Mouse (Mus musculus) lung, postnatal 0 days (tissue): ENCODE data around the gene Ddost.

Experiments
- CTCF ChIP-seq: IDR thresholded peaks from 2 replicates; pipeline ENCODE4 v1.5.1; 2016; ENCODE audit warnings: antibody characterized with exemption, mild to moderate bottlenecking
- EP300 ChIP-seq: IDR thresholded peaks from 2 replicates; pipeline ENCODE4 v1.6.1; 2016; ENCODE audit warnings: antibody characterized with exemption, mild to moderate bottlenecking, control low read depth

- TF ChIP-seq CTCF (peak; percentile 48), EP300 (no peak)
These were observed 31.1 kb downstream of the Ddost start for GRCm38 (mm10) chr4:138335648-138336047.
